Mouse (Mus musculus) MEL (cell line): Measurements from ENCODE around the gene Zkscan17. TPM values are rescaled to one million over a fixed set of nuclear protein-coding genes. Genes with fewer than 3 reads are reported as not detected.

ENCODE experiments used
- DNase-seq: peaks from one replicate; pipeline ENCODE4 v3.0.0; 2011; ENCODE audit warnings: low read depth, low spot score
- H3K27ac ChIP-seq: 2 replicates; pipeline ENCODE4 v1.5.1; 2012; ENCODE audit warnings: low read depth, mild to moderate bottlenecking, control low read depth, low read length, moderate library complexity; ENCODE audit not compliant: control insufficient read depth
- H3K27me3 ChIP-seq, 2 experiments: fragments of 150-350 bp in 1 of 2; sonication (generic) in 1 of 2; 2 replicates each; pipeline ENCODE4 v1.6.1; 2012; ENCODE audit warnings: low read length in 2 of 2, mild to moderate bottlenecking in 2 of 2, improper control_type of control experiment in 1 of 2, moderate library complexity in 1 of 2; ENCODE audit not compliant: insufficient read depth in 2 of 2, control insufficient read depth in 1 of 2
- H3K36me3 ChIP-seq, 2 experiments: 2 replicates each; pipeline ENCODE4 v1.6.1; 2012 to 2014; ENCODE audit warnings: low read length in 2 of 2, improper control_type of control experiment in 1 of 2, inconsistent platforms in 1 of 2, mild to moderate bottlenecking in 1 of 2; ENCODE audit not compliant: insufficient read depth in 2 of 2, control insufficient read depth in 1 of 2
- H3K4me1 ChIP-seq, 2 experiments: fragments of 150-350 bp in 1 of 2; sonication (generic) in 1 of 2; 2 replicates each; pipeline ENCODE4 v1.6.1; 2012; ENCODE audit warnings: low read length in 2 of 2, improper control_type of control experiment in 1 of 2, mild to moderate bottlenecking in 1 of 2; ENCODE audit not compliant: insufficient read depth in 2 of 2, control insufficient read depth in 1 of 2
- H3K4me3 ChIP-seq, 2 experiments: fragments of 150-350 bp in 1 of 2; sonication (generic) in 1 of 2; 2 replicates each; pipeline ENCODE4 v1.5.1; 2012; ENCODE audit warnings: low read depth in 2 of 2, low read length in 2 of 2, mild to moderate bottlenecking in 2 of 2, moderate library complexity in 2 of 2, control low read depth in 1 of 2, improper control_type of control experiment in 1 of 2; ENCODE audit not compliant: control insufficient read depth in 1 of 2, insufficient read depth in 1 of 2
- H3K79me2 ChIP-seq: 2 replicates; pipeline ENCODE4 v1.6.1; 2012; ENCODE audit warnings: mild to moderate bottlenecking, low read length, moderate library complexity; ENCODE audit not compliant: control insufficient read depth, poor library complexity, insufficient read depth
- H3K9ac ChIP-seq: 2 replicates; pipeline ENCODE4 v1.6.1; 2012; ENCODE audit warnings: low read depth, mild to moderate bottlenecking, control low read depth, low read length, moderate library complexity; ENCODE audit not compliant: control insufficient read depth, poor library complexity, severe bottlenecking
- H3K9me3 ChIP-seq: fragments of 150-350 bp; sonication (generic); replicated peaks from 2 replicates; pipeline ENCODE4 v1.6.1; 2012; ENCODE audit warnings: mild to moderate bottlenecking, low read length, improper control_type of control experiment, moderate library complexity; ENCODE audit not compliant: insufficient read depth
- BHLHE40 ChIP-seq: IDR thresholded peaks from 2 replicates; pipeline ENCODE4 v1.6.1; 2012; ENCODE audit warnings: low read depth, mild to moderate bottlenecking, inconsistent platforms, low read length, improper control_type of control experiment, borderline replicate concordance
- CHD2 ChIP-seq: IDR thresholded peaks from 2 replicates; pipeline ENCODE4 v1.6.1; 2011; ENCODE audit warnings: low read length, improper control_type of control experiment
- ELF1 ChIP-seq: IDR thresholded peaks from 2 replicates; pipeline ENCODE4 v1.6.1; 2014; ENCODE audit warnings: low read depth, mild to moderate bottlenecking, inconsistent platforms, low read length, improper control_type of control experiment, moderate library complexity
- EP300 ChIP-seq, 2 experiments: IDR thresholded peaks; 2 replicates each; pipeline ENCODE4 v1.6.1; 2011; ENCODE audit warnings: improper control_type of control experiment in 2 of 2, low read length in 2 of 2, low read depth in 1 of 2, mild to moderate bottlenecking in 1 of 2
- ETS1 ChIP-seq: IDR thresholded peaks from 2 replicates; pipeline ENCODE4 v1.6.1; 2012; ENCODE audit warnings: low read depth, mild to moderate bottlenecking, inconsistent platforms, low read length, improper control_type of control experiment, moderate library complexity
- GABPA ChIP-seq: IDR thresholded peaks from 2 replicates; pipeline ENCODE4 v1.6.1; 2012; ENCODE audit warnings: low read depth, mild to moderate bottlenecking, inconsistent platforms, low read length, improper control_type of control experiment, moderate library complexity
- GATA1 ChIP-seq: IDR thresholded peaks from 2 replicates; pipeline ENCODE4 v1.6.1; 2011; ENCODE audit warnings: low read depth, low read length, improper control_type of control experiment
- JUND ChIP-seq: IDR thresholded peaks from 2 replicates; pipeline ENCODE4 v1.6.1; 2011; ENCODE audit warnings: low read depth, mild to moderate bottlenecking, improper control_type of control experiment, low read length
- KAT2A ChIP-seq: conservative IDR thresholded peaks from 2 replicates; pipeline ENCODE4 v1.6.1; 2012; ENCODE audit warnings: low read depth, low read length, improper control_type of control experiment, inconsistent platforms
- MAFK ChIP-seq: IDR thresholded peaks from 2 replicates; pipeline ENCODE4 v1.6.1; 2011; ENCODE audit warnings: low read depth, mild to moderate bottlenecking, low read length, improper control_type of control experiment, borderline replicate concordance
- MAX ChIP-seq: IDR thresholded peaks from 2 replicates; pipeline ENCODE4 v1.6.1; 2011; ENCODE audit warnings: low read length, improper control_type of control experiment
- MEF2A ChIP-seq: IDR thresholded peaks from 2 replicates; pipeline ENCODE4 v1.6.1; 2014; ENCODE audit warnings: low read depth, mild to moderate bottlenecking, inconsistent platforms, low read length, improper control_type of control experiment; ENCODE audit not compliant: poor library complexity, insufficient replicate concordance, severe bottlenecking; ENCODE audit errors: extremely low read depth
- MXI1 ChIP-seq: IDR thresholded peaks from 2 replicates; pipeline ENCODE4 v1.6.1; 2011; ENCODE audit warnings: mild to moderate bottlenecking, low read depth, low read length, improper control_type of control experiment
- MYB ChIP-seq: IDR thresholded peaks from 2 replicates; pipeline ENCODE4 v1.6.1; 2011; ENCODE audit warnings: mild to moderate bottlenecking, low read depth, low read length, improper control_type of control experiment
- MYC ChIP-seq: IDR thresholded peaks from 2 replicates; pipeline ENCODE4 v1.6.1; 2011; ENCODE audit warnings: low read depth, mild to moderate bottlenecking, low read length, improper control_type of control experiment, moderate library complexity
- NELFE ChIP-seq: IDR thresholded peaks from 2 replicates; pipeline ENCODE4 v1.6.1; 2011; ENCODE audit warnings: low read depth, low read length, improper control_type of control experiment
- POLR2A ChIP-seq, 2 experiments: IDR thresholded peaks; 2 replicates each; pipeline ENCODE4 v1.6.1; 2011 to 2012; ENCODE audit warnings: low read length in 2 of 2, mild to moderate bottlenecking in 2 of 2, control low read depth in 1 of 2, improper control_type of control experiment in 1 of 2, low read depth in 1 of 2, moderate library complexity in 1 of 2; ENCODE audit not compliant: control insufficient read depth in 1 of 2, insufficient read depth in 1 of 2, poor library complexity in 1 of 2
- POLR2AphosphoS2 ChIP-seq: IDR thresholded peaks from 2 replicates; pipeline ENCODE4 v1.6.1; 2011; ENCODE audit warnings: low read length, improper control_type of control experiment
- POLR2AphosphoS5 ChIP-seq: IDR thresholded peaks from 2 replicates; pipeline ENCODE4 v1.6.1; 2012; ENCODE audit warnings: low read depth, borderline replicate concordance, mild to moderate bottlenecking, inconsistent platforms, low read length, moderate library complexity, mixed read lengths
- RAD21 ChIP-seq: IDR thresholded peaks from 2 replicates; pipeline ENCODE4 v1.6.1; 2011; ENCODE audit warnings: mild to moderate bottlenecking, low read depth, low read length, improper control_type of control experiment
- SIN3A ChIP-seq: IDR thresholded peaks from 2 replicates; pipeline ENCODE4 v1.6.1; 2012; ENCODE audit warnings: low read length, improper control_type of control experiment, inconsistent platforms
- TAL1 ChIP-seq: IDR thresholded peaks from 2 replicates; pipeline ENCODE4 v1.6.1; 2012; ENCODE audit warnings: mild to moderate bottlenecking, inconsistent platforms, low read length, moderate library complexity, mixed read lengths
- TBP ChIP-seq: IDR thresholded peaks from 2 replicates; pipeline ENCODE4 v1.8.0; 2011; ENCODE audit warnings: low read depth, low read length, improper control_type of control experiment
- TCF12 ChIP-seq: IDR thresholded peaks from 2 replicates; pipeline ENCODE4 v1.6.1; 2014; ENCODE audit warnings: low read depth, mild to moderate bottlenecking, inconsistent platforms, low read length, improper control_type of control experiment, moderate library complexity
- UBTF ChIP-seq: IDR thresholded peaks from 2 replicates; pipeline ENCODE4 v1.6.1; 2012; ENCODE audit warnings: low read depth, mild to moderate bottlenecking, inconsistent platforms, low read length, improper control_type of control experiment, moderate library complexity, borderline replicate concordance; ENCODE audit not compliant: insufficient read depth
- USF1 ChIP-seq: IDR thresholded peaks from 2 replicates; pipeline ENCODE4 v1.6.1; 2014; ENCODE audit warnings: low read depth, mild to moderate bottlenecking, inconsistent platforms, low read length, improper control_type of control experiment, moderate library complexity
- ZMIZ1 ChIP-seq: IDR thresholded peaks from 2 replicates; pipeline ENCODE4 v1.6.1; 2012; ENCODE audit warnings: low read depth, mild to moderate bottlenecking, inconsistent platforms, low read length, improper control_type of control experiment, moderate library complexity
- ZNF384 ChIP-seq: IDR thresholded peaks from 2 replicates; pipeline ENCODE4 v1.6.1; 2012; ENCODE audit warnings: low read depth, mild to moderate bottlenecking, inconsistent platforms, low read length, improper control_type of control experiment
- polyA plus RNA-seq, 2 experiments: library from polyadenylated mRNA; stranded (reverse) in 1 of 2; unstranded in 1 of 2; fragments of >175 nt in 1 of 2; fragments of >200 nt in 1 of 2; gene quantifications; 2 replicates each; pipeline versions ENCODE4 v1.2.1 to v1.2.4; 2012; ENCODE audit warnings: low replicate concordance in 2 of 2, low read depth in 1 of 2; ENCODE audit not compliant: insufficient read length in 2 of 2, insufficient read depth in 1 of 2, missing spikeins in 1 of 2
- total RNA-seq: library from RNA; depleted of rRNA; stranded (reverse); fragments of 300-350 nt; gene quantifications from 2 replicates; pipeline ENCODE4 v1.2.3, GENCODE M21; 2012

Zkscan17 gene
- total and polyA plus RNA-seq, 3 experiments: 31.7 to 49.6 TPM; not detected in 1

DNA sequence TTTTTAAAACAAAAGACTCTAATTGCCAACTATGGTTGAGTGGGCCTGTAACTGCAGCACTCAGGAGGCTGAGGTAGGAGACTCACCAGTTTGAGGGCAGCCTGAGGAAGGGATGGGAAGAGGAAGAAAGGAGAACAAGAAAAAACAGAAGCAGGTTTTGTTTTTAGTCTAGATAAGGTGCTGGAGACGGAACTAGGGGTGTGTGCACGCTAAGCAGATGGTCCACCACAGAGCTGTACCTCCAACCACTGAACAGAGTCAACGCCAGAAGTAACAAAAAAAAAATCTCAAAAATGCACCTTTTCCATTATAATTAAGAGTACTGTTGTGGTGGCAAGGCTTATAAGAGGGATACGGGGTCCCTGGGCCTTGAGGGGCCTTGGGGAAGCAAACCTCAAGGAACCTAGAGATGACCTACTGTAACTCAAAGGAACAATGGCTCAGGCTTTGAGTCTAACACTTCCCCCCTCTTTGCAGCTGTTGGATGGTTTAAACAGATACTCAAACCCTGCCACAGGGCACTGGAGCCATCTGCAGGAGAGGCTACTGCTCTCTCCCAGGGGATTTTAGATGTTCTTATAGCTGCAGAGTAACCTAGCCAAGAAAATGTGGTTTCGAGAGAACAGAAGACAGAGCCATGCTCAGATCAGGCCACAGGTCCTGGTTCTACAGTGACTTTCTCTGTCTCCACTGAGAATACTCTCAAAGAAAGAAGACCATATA is 24.4 kb downstream of the Zkscan17 start:
- no peak for TF ChIP-seq MAFK
- no peak for TF ChIP-seq USF1
- peak; percentile 62; the same call in 1 of the 2 replicates for TF ChIP-seq ETS1
- no peak for TF ChIP-seq MYB
- no peak for TF ChIP-seq POLR2A (IDR thresholded peaks at IDR 0.05; ENCODE audit: control insufficient read depth in 1 of 2, insufficient read depth in 1 of 2, low read depth in 1 of 2, low read length in 2 of 2, poor library complexity in 1 of 2)
- no peak for TF ChIP-seq KAT2A
- no peak for TF ChIP-seq BHLHE40
- peak; percentile 2 for TF ChIP-seq TAL1
- TF ChIP-seq RAD21: no peak
- TF ChIP-seq MAX: no peak
- no peak for TF ChIP-seq TCF12
- TF ChIP-seq MEF2A: no peak
- no peak for TF ChIP-seq MXI1
- TF ChIP-seq GABPA: no peak
- peak; percentile 22 to 49; a peak in 2 of 4 replicates for TF ChIP-seq EP300 (IDR thresholded peaks at IDR 0.05; ENCODE audit: low read depth in 1 of 2, low read length in 2 of 2)
- no peak for TF ChIP-seq NELFE
- TF ChIP-seq MYC: no peak
- TF ChIP-seq JUND: no peak
- no peak for TF ChIP-seq CHD2
- no peak for TF ChIP-seq UBTF
- peak; percentile 68 for TF ChIP-seq ZNF384
- TF ChIP-seq GATA1: peak; percentile 72
- no peak for TF ChIP-seq ZMIZ1
- no peak for TF ChIP-seq ELF1
- no peak for TF ChIP-seq TBP
- 0 out of 2 replicates have a peak, but pooled peaks have one; percentile 40 for TF ChIP-seq SIN3A
- TF ChIP-seq POLR2AphosphoS2: no peak
- no peak for TF ChIP-seq POLR2AphosphoS5
- H3K27me3 ChIP-seq: no peaks in the 10 kb centered on the region
- H3K79me2 ChIP-seq: peaks cover 17% of the 10 kb centered on the region
- no peak overlapping the region for H3K9ac ChIP-seq
- H3K36me3 ChIP-seq: peaks cover 23 to 36% of the 10 kb centered on the region in 2 experiments
- peak; percentile 83 for DNase-seq
- no peak overlapping the region for H3K4me3 ChIP-seq
- H3K27ac ChIP-seq: peak overlapping the region; percentile 24; the same call in 1 of the 2 replicates
- peaks cover 4 to 29% of the 10 kb centered on the region in 2 experiments for H3K4me1 ChIP-seq
- H3K9me3 ChIP-seq: no peaks in the 10 kb centered on the region
